Mouse (Mus musculus): ENCODE measurements around the gene Kcna6. TPM values are rescaled to one million over a fixed set of nuclear protein-coding genes. Genes with fewer than 3 reads are reported as not detected.

Kcna6 gene
- 0.15 and 0.26 TPM in 2 replicates for polyA plus RNA-seq (2012; rRNA removed)

DNA sequence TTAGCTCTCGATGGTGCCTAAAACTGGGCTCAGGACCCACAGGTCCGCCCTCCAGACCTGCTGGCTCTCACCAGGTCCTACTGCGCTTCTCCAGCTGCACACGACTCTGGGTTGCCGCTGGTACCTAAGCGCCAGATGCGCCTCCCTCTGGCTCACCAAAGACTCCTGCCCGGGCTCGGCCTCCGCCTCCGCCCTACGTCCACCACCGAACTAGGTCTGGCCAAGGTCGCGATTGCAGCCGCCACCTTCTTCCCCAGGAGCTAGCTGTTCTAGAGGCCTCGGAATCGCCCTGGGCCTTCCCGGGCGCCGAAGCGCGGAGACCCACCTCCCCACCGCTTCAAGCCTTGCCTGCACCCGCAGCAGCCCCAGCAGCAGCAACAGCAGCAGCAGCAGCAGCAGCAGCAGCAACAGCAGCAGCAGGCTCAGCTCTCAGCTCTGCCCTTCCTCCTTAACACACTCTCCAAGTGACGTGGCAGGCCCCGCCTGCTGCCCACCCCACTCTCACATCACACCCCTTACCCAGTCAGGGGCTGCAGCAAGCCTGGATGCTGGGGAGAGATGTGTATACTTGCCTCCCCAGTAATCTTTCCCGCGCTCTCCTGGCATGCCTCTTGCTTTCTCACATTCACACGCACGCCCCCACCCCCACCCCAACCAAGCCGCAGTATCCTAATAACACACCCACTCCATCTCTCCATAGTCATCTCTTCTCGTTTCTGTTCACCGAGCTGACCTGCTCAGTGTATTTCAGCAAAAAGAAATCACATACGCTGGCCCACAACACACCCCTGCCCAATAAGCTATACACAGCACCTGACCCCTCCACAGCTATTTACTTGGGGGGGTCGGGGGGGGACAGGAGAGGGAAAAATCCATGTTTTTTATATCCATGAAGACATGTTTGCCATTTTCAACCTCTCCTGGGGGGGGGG, at the start of gene Kcna6:
Gene Kcna6, minus strand, starts transcription at position 464 of the 932 bp plus-strand sequence.
- no peaks in the 10 kb centered on the region; the same call in 1 of the 2 replicates for H3K27me3 ChIP-seq (ENCODE audit: control insufficient read depth, insufficient read depth, low read length)
- TF ChIP-seq CTCF (IDR thresholded peaks at IDR 0.05; ENCODE audit: borderline replicate concordance, control insufficient read depth, extremely low read depth, insufficient read depth, low read length, poor library complexity) (no peak), POLR2A (IDR thresholded peaks at IDR 0.05; ENCODE audit: control insufficient read depth, extremely low read depth, insufficient read depth, low read length, poor library complexity) (no peak)
- no peak within 1 kb of the TSS for H3K4me3 ChIP-seq (ENCODE audit: control insufficient read depth, insufficient read depth, low read length)
- H3K27ac ChIP-seq (ENCODE audit: control insufficient read depth, insufficient read depth, low read length): no peak within 1 kb of the TSS
- no peaks in the 10 kb centered on the region for H3K4me1 ChIP-seq (replicated peaks; ENCODE audit: control insufficient read depth, insufficient read depth, low read length)
- no peak for DNase-seq
- 12% methylated on average over 36 of the region's 36 CpGs for WGBS
- H3K36me3 ChIP-seq (ENCODE audit: control insufficient read depth, insufficient read depth, low read length): no peaks in the 10 kb centered on the region

- Histone ChIP-seq H3K27ac (ENCODE audit: control insufficient read depth, insufficient read depth, low read length) (no peak overlapping the region), H3K4me3 (ENCODE audit: control insufficient read depth, insufficient read depth, low read length) (no peak overlapping the region), H3K4me1 (replicated peaks; ENCODE audit: control insufficient read depth, insufficient read depth, low read length) (no peaks in the 10 kb centered on the region; the same call in 1 of the 2 replicates), H3K36me3 (ENCODE audit: control insufficient read depth, insufficient read depth, low read length) (no peaks in the 10 kb centered on the region), H3K27me3 (ENCODE audit: control insufficient read depth, insufficient read depth, low read length) (no peaks in the 10 kb centered on the region)
- WGBS: 72% methylated on average over 8 of the region's 8 CpGs
- TF ChIP-seq CTCF (IDR thresholded peaks at IDR 0.05; ENCODE audit: borderline replicate concordance, control insufficient read depth, extremely low read depth, insufficient read depth, low read length, poor library complexity): no peak
- TF ChIP-seq POLR2A (IDR thresholded peaks at IDR 0.05; ENCODE audit: control insufficient read depth, extremely low read depth, insufficient read depth, low read length, poor library complexity): no peak
- no peak for DNase-seq
Observed at GRCm38 (mm10) chr6:126788863-126789262, 48.4 kb upstream of the Kcna6 start.

DNA sequence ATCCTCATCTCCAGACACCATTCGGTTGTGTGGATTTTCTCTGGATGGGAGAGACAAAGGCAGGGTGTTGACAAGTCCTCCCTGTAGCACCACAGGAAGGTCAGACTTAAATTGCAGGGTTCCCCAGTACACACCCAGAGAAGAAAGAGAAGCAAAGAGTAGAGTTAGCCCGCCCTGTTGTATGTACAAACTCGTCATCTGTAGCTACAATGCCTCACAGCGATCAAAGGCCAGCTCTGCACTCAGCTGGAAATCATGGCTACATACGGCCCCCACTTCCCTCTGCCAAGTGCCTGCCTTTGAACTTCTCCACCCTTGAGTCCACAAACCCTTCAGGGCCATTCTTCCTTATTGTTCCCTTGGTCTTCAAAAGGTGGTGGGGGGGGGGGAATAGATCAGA, 43.7 kb upstream of the Kcna6 start:
- DNase-seq: no peak
- 66% methylated on average over 5 of the region's 5 CpGs for WGBS
- Histone ChIP-seq H3K36me3 (ENCODE audit: control insufficient read depth, insufficient read depth, low read length) (no peaks in the 10 kb centered on the region), H3K27me3 (ENCODE audit: control insufficient read depth, insufficient read depth, low read length) (no peaks in the 10 kb centered on the region), H3K27ac (ENCODE audit: control insufficient read depth, insufficient read depth, low read length) (no peak overlapping the region), H3K4me1 (replicated peaks; ENCODE audit: control insufficient read depth, insufficient read depth, low read length) (no peaks in the 10 kb centered on the region), H3K4me3 (ENCODE audit: control insufficient read depth, insufficient read depth, low read length) (no peak overlapping the region)
- TF ChIP-seq CTCF (IDR thresholded peaks at IDR 0.05; ENCODE audit: borderline replicate concordance, control insufficient read depth, extremely low read depth, insufficient read depth, low read length, poor library complexity) (no peak), POLR2A (IDR thresholded peaks at IDR 0.05; ENCODE audit: control insufficient read depth, extremely low read depth, insufficient read depth, low read length, poor library complexity) (no peak)

DNA sequence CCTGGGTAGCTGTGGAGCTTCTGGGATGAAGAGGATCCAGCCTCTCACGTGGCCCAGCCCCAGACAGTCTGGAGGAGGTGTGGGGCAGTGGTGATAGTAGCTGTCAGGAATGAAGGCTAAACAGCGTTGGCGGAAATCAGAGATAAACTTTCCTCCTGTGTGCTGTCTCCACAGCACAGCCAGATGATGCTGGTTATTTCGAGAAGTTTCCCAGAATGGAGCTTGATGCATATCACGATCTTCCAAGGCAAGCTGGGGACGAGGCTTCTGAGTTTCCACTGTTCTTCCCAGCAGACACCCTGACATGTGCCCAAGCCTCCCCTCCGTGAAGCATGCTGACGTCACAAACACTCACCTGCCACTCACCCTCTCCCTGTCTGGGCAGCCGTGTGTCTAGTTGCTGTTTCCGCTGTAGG, 43.2 kb upstream of the Kcna6 start:
- no peak for TF ChIP-seq CTCF (IDR thresholded peaks at IDR 0.05; ENCODE audit: borderline replicate concordance, control insufficient read depth, extremely low read depth, insufficient read depth, low read length, poor library complexity)
- Histone ChIP-seq H3K27ac (ENCODE audit: control insufficient read depth, insufficient read depth, low read length) (no peak overlapping the region), H3K27me3 (ENCODE audit: control insufficient read depth, insufficient read depth, low read length) (no peaks in the 10 kb centered on the region), H3K36me3 (ENCODE audit: control insufficient read depth, insufficient read depth, low read length) (no peaks in the 10 kb centered on the region), H3K4me3 (ENCODE audit: control insufficient read depth, insufficient read depth, low read length) (no peak overlapping the region), H3K4me1 (replicated peaks; ENCODE audit: control insufficient read depth, insufficient read depth, low read length) (no peaks in the 10 kb centered on the region)
- no peak for DNase-seq
- 80% methylated on average over 10 of the region's 10 CpGs for WGBS

- TF ChIP-seq CTCF (IDR thresholded peaks at IDR 0.05; ENCODE audit: borderline replicate concordance, control insufficient read depth, extremely low read depth, insufficient read depth, low read length, poor library complexity): no peak
- TF ChIP-seq POLR2A (IDR thresholded peaks at IDR 0.05; ENCODE audit: control insufficient read depth, extremely low read depth, insufficient read depth, low read length, poor library complexity): no peak
- H3K27ac ChIP-seq (ENCODE audit: control insufficient read depth, insufficient read depth, low read length): no peak overlapping the region
- H3K36me3 ChIP-seq (ENCODE audit: control insufficient read depth, insufficient read depth, low read length): no peaks in the 10 kb centered on the region
- no peaks in the 10 kb centered on the region for H3K4me1 ChIP-seq (replicated peaks; ENCODE audit: control insufficient read depth, insufficient read depth, low read length)
- no peaks in the 10 kb centered on the region for H3K27me3 ChIP-seq (ENCODE audit: control insufficient read depth, insufficient read depth, low read length)
- no peak for DNase-seq
- H3K4me3 ChIP-seq (ENCODE audit: control insufficient read depth, insufficient read depth, low read length): no peak overlapping the region
- 92% methylated on average over 1 of the region's 1 CpGs for WGBS
Observed at GRCm38 (mm10) chr6:126783056-126783455, 42.6 kb upstream of the Kcna6 start.

GRCm38 (mm10) chr6:126777889-126778288, 37.4 kb upstream of the Kcna6 start:
- Histone ChIP-seq H3K36me3 (ENCODE audit: control insufficient read depth, insufficient read depth, low read length) (no peaks in the 10 kb centered on the region), H3K27me3 (ENCODE audit: control insufficient read depth, insufficient read depth, low read length) (no peaks in the 10 kb centered on the region), H3K4me1 (replicated peaks; ENCODE audit: control insufficient read depth, insufficient read depth, low read length) (no peaks in the 10 kb centered on the region), H3K27ac (ENCODE audit: control insufficient read depth, insufficient read depth, low read length) (no peak overlapping the region), H3K4me3 (ENCODE audit: control insufficient read depth, insufficient read depth, low read length) (no peak overlapping the region)
- TF ChIP-seq CTCF (IDR thresholded peaks at IDR 0.05; ENCODE audit: borderline replicate concordance, control insufficient read depth, extremely low read depth, insufficient read depth, low read length, poor library complexity): no peak
- TF ChIP-seq POLR2A (IDR thresholded peaks at IDR 0.05; ENCODE audit: control insufficient read depth, extremely low read depth, insufficient read depth, low read length, poor library complexity): no peak
- no peak for DNase-seq
- WGBS: 84% methylated on average over 6 of the region's 6 CpGs

Data from thymus, adult 2 months (tissue).